Mouse (Mus musculus): Measurements from ENCODE around the gene Tango6.

DNA sequence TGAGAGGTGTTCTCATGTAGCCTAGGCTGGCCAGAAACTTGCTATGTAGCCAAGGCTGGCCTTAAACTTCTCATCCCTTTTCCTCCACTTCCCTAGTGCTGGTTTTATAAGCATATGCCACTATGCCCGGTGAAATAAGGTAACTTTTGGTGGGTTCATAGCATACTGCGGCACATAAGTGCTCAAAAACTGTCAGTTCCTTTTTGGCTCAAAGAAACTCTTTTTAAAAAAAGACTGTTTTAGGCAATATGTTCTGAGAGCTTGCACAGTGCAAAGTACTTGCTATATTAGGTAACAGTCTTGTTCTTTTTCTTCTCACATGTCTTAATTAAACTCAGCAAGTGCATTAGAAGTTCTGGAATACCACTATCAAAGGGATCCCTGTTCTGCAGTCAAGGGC is 27.1 kb downstream of the Tango6 start:
- TF ChIP-seq CTCF (IDR thresholded peaks at IDR 0.05; ENCODE audit: extremely low read depth, insufficient read length, insufficient replicate concordance, low read depth, low read length) = no peak
- no peak for TF ChIP-seq POLR2A (IDR thresholded peaks at IDR 0.05; ENCODE audit: low read depth, low read length)
